Mouse (Mus musculus) heart, postnatal 36 days (tissue): ENCODE measurements around the gene Ints3. TPM values are rescaled to one million over a fixed set of nuclear protein-coding genes. Genes with fewer than 3 reads are reported as not detected.
"Not testable (repeated sequence)": the region's sequence is repeated elsewhere in the genome, so short reads cannot be mapped to it uniquely, and the experiment has no call there.

ENCODE experiments used
- DNase-seq, 2 experiments: peaks; one replicate each; pipeline ENCODE4 v3.0.0; 2021 to 2022
- intact Hi-C: fragments of 180-260 bp; cut with DNase I; formaldehyde crosslinking; loops from one replicate; pipeline ENCODE4 v1.15.1; 2025
- total RNA-seq, 2 experiments: library from RNA; stranded (reverse); gene quantifications; 2 replicates each; pipeline ENCODE4 v1.2.3; 2021

Gene Ints3
- total RNA-seq, 2 experiments from 2014 or later = 23.7 to 27.9 TPM

GRCm38 (mm10) chr3:90367001-90367632 lies 66.3 kb downstream of the Ints3 start:
- no peak for DNase-seq
- intact Hi-C loops = no loop called here

- no peak for DNase-seq
- intact Hi-C loops = no loop called here
Observed at GRCm38 (mm10) chr3:90362346-90362745, 71.1 kb downstream of the Ints3 start.

- intact Hi-C loops = no loop called here
- DNase-seq = no peak
Observed at GRCm38 (mm10) chr3:90361476-90361875, 71.9 kb downstream of the Ints3 start.

DNA sequence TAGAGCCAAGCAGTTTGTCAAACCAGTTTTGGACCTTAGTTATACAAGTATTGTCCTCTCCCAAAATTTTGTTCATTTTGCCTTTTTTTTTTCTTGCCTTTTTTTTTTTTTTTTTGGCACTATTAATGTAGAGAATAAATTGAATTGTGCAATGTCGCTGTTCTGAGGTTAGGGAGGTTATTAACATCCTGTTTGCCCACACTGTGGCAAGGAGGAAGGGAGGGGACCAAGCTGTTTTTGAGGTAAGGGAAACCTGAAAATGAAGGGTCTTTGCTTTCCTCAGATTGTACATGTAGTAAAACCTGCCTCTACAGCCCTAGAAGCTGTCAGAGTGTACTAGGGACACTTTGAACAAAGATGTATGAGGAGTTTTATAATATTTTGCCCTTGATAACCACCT lies 74.2 kb downstream of the Ints3 start:
- intact Hi-C loops = no loop called here
- DNase-seq = no peak

DNA sequence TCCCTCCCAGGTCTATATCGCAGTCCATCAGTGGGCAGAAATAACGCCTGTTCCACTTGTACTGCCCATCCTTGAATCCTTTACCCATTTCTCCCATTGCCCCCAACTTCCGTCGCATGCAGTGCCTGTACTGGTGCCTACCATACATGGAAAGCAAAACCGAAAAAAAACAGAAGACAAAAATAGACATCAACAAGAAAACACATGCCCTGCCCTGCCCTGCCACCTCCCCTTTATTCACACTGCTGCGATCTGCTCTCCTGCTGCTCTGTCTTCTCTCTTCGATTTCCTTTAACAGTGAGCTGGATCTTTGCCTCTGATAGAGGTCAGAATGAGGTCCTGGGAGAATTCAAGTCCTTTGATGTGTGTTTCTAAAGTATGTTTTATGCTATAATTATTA lies 75.5 kb downstream of the Ints3 start:
- intact Hi-C loops = no loop called here
- DNase-seq = no peak

DNA sequence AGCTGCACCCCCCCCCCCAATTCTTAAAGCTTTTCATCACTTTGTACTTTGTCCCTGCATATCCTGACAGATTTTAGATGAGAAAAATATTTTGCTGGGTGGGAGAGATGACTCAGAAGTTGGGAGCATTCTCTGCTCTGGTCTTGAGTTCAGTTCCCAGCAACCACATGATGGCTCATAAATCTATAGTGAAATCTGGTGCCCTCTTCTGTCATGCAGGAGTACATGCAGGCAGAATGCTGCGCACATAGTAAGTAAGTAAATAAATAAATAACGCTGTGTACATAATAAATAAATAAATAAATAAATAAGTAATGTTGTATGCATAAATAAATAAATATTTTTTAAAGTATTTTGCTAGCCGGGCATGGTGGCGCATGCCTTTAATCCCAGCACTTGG lies 85.6 kb downstream of the Ints3 start:
- intact Hi-C loops = no loop called here
- no peak for DNase-seq

DNA sequence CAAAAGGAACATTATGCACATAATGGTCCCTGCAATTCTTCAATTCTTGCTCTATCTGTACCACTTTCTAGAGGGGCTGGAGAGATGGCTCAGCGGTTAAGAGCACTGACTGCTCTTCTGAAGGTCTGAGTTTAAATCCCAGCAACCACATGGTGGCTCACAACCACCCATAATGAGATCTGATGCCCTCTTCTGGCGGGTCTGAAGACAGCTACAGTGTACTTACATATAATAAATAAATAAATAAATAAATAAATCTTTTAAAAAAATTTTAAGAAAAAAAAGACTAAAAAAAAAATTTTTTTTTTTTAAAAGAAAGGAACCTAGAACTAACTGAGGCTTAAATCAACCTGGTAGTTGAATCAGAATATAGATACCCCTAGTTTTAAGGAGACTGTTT lies 90.6 kb downstream of the Ints3 start:
- intact Hi-C loops, DNase-seq: not testable (repeated sequence)

Other genes with a start within 250 kb of the Ints3 start
- gene Rps27, start 220.0 kb downstream of the Ints3 start, total RNA-seq = 1,000 to 10,000 TPM; 1,069 to 1,145 TPM
- gene Rab13, start 219.9 kb downstream of the Ints3 start, total RNA-seq = 1 to 10 TPM; 6.8 to 7.5 TPM
- gene Jtb, start 202.0 kb downstream of the Ints3 start, total RNA-seq = 10 to 100 TPM; 43.8 to 48.9 TPM
- not detected for gene Creb3l4, start 190.1 kb downstream of the Ints3 start, total RNA-seq
- 10 to 100 TPM; 82.5 to 90.4 TPM for gene Slc39a1, start 185.4 kb downstream of the Ints3 start, total RNA-seq
- 10 to 100 TPM; 18.2 to 20.8 TPM for gene Crtc2, start 179.5 kb downstream of the Ints3 start, total RNA-seq
- gene Dennd4b, start 168.4 kb downstream of the Ints3 start, total RNA-seq = 10 to 100 TPM; 34.0 to 34.5 TPM
- 10 to 100 TPM; 50.1 to 50.7 TPM for gene Gatad2b, start 140.4 kb downstream of the Ints3 start, total RNA-seq
- gene Slc27a3, start 43.7 kb downstream of the Ints3 start, total RNA-seq = under 1 TPM; 0.54 to 1.00 TPM
- 10 to 100 TPM; 19.9 to 21.3 TPM for gene Npr1, start 32.2 kb upstream of the Ints3 start, total RNA-seq
- 10 to 100 TPM; 29.6 to 32.2 TPM for gene Ilf2, start 42.5 kb upstream of the Ints3 start, total RNA-seq
- 10 to 100 TPM; 61.0 to 71.3 TPM for gene Snapin, start 57.4 kb upstream of the Ints3 start, total RNA-seq
- 100 to 1,000 TPM in 1 of 2 experiments, 10 to 100 TPM in 1; 92.7 to 106 TPM for gene Chtop, start 75.9 kb upstream of the Ints3 start, total RNA-seq
- gene S100a1, start 80.8 kb upstream of the Ints3 start, total RNA-seq = 100 to 1,000 TPM; 897 to 921 TPM
- gene S100a13, start 80.8 kb upstream of the Ints3 start, total RNA-seq = 10 to 100 TPM; 31.2 to 32.1 TPM
- under 1 TPM; 0.46 to 0.53 TPM for gene S100a14, start 93.2 kb upstream of the Ints3 start, total RNA-seq
- gene S100a16, start 103.6 kb upstream of the Ints3 start, total RNA-seq = 10 to 100 TPM; 64.0 to 66.5 TPM
- not detected for gene S100a3, start 127.0 kb upstream of the Ints3 start, total RNA-seq
- gene S100a2, start 156.6 kb upstream of the Ints3 start, total RNA-seq = not detected
- not detected for gene Gm42674, start 168.3 kb upstream of the Ints3 start, total RNA-seq
- gene S100a4, start 170.1 kb upstream of the Ints3 start, total RNA-seq = 10 to 100 TPM; 10.1 to 14.2 TPM
- gene S100a5, start 174.9 kb upstream of the Ints3 start, total RNA-seq = not detected
- 10 to 100 TPM; 71.6 to 89.7 TPM for gene S100a6, start 179.3 kb upstream of the Ints3 start, total RNA-seq
- under 1 TPM in 1 of 2 experiments, not detected in 1; 0.27 TPM for gene S100a7a, start 220.4 kb upstream of the Ints3 start, total RNA-seq
- 1 to 10 TPM; 2.4 to 3.3 TPM for gene S100a8, start 235.4 kb upstream of the Ints3 start, total RNA-seq